Mouse (Mus musculus) frontal cortex, adult 2 months (tissue): Measurements from ENCODE around the gene Fads3. TPM values are rescaled to one million over a fixed set of nuclear protein-coding genes. Genes with fewer than 3 reads are reported as not detected.

Experiments used
- DNase-seq, 2 experiments: peaks; one replicate each; pipeline ENCODE4 v3.0.0; 2022; ENCODE audit warnings: low spot score in 1 of 2; ENCODE audit errors: extremely low spot score in 1 of 2
- polyA plus RNA-seq: library from polyadenylated mRNA; depleted of rRNA; stranded (reverse); fragments of >200 nt; gene quantifications from 2 replicates; pipeline ENCODE4 v1.2.3, GENCODE M21; 2012

The Fads3 gene
- polyA plus RNA-seq, 1 experiment: 28.4 TPM

- no peak for DNase-seq
Observed at GRCm38 (mm10) chr19:10065465-10066188, 24.3 kb downstream of the Fads3 start.

DNA sequence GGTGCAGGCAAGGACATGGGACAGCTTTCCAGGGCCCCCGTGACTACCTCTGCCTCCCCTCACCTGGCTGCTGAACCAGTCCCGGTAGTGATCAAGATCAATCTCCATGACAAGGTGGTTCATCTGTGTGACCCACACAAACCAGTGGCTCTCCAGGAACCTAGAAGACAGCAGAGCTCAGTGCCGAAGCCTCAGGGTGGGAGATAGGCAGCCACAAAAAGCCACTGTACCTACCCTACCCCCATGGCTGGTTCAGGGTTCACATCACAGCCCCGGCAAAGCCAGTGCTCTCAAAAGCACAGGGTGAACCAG is 24.8 kb downstream of the Fads3 start:
- no peak for DNase-seq

GRCm38 (mm10) chr19:10066502-10066901 is 25.1 kb downstream of the Fads3 start:
- no peak for DNase-seq

GRCm38 (mm10) chr19:10067701-10068100 is 26.3 kb downstream of the Fads3 start:
- DNase-seq: peak in 1 of 2 experiments; percentile 49

- no peak for DNase-seq
Observed at GRCm38 (mm10) chr19:10070186-10070980, 29.0 kb downstream of the Fads3 start.

GRCm38 (mm10) chr19:10071166-10071565 is 29.8 kb downstream of the Fads3 start:
- peak; percentile 41 to 57 for DNase-seq

- no peak for DNase-seq
Observed at GRCm38 (mm10) chr19:10071892-10072291, 30.5 kb downstream of the Fads3 start.

DNA sequence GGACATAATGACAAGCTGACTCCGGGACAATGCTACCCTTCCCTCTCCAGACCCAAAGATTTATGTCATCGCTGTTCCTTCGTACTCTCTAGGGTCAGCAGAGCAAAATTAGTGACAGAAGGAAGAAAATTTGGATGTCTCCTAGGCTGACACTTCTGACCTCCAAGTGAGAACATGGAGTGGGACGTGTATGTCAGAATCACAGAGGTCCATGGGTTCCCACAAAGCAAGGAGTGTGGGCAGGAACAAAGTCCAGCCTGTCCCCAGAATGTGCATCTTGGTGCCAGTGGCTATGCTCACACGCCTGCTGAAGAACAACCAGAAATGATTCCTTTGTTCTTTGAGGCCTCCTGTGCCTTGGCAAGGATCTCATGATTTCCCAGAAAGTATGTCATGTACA is 31.8 kb downstream of the Fads3 start:
- DNase-seq: no peak

DNA sequence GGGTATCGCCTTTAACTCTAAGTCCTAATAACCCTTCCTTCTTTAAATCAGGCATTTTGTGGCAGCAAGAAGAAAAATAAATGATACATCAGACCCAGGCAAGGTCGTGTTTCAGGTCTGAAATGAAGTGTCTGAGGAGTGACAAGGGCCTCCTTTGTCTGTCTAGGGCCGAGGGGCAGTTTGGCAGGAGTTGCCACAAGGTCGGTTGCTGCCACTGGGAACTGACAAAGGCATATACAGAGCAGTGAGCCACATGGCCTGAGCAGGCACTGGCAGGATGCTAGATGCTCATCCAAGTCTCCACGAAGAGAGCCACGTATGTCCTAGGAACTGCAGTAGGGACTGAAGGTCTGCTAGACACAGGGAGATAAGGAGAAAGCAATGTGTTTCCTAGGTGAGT is 37.0 kb downstream of the Fads3 start:
- DNase-seq: no peak

DNA sequence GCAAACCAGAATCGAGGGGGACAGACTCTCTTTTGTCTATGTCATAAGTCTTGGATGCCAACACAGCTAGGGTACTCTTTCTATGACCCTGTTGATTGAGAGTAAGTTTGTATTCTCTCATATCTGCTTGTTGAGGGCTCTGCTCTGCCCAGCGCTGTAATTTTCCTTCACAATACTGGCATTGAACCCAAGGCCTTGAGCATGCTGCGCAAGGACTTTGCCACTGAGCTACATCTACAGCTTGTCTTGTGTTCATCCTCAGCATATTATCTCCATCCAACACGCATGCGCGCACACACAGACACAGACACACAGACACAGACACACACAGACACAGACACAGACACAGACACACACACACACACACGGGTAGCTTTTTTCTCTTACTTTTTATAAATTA is 39.0 kb downstream of the Fads3 start:
- no peak for DNase-seq

GRCm38 (mm10) chr19:10082105-10082504 is 40.7 kb downstream of the Fads3 start:
- no peak for DNase-seq

DNA sequence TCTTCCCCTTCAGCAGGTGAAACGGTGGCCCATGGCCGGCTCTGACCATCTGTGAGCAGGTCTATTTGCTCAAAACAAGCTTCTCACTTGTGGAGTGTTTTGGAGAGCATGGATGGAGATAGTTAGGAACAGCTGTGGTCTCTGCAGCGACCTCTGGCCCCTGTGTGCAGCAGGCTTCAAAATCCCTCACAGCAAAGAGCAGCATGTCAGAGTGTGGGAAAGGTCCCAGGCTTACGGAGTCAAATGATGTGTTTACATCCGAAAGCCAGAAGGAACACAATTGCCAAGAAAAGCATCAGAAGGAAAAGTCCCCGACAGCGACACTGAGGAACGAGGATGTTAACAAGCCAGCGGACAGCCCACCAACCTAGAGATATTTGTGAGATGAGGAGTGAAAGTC is 44.1 kb downstream of the Fads3 start:
- no peak for DNase-seq

DNA sequence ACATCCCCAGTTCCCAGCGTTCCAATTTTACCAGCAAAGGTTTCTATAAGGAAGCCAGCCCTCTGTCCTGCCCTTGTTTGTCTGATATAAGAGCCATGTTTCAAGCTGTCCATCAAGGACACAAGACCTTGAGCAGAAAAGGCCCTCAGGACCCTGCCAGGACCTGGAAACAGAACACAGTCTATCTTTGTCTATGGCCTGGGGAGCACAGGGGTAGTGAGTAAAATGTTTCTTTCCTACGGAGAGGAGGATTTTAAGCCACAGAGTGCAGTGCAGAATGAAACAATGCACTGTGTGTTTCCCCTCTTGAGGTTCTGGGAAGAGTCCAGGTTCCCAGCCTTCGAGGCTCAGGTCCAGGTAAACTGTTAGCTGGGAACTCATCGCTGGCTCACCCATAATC is 45.6 kb downstream of the Fads3 start:
- DNase-seq: no peak

- no peak for DNase-seq
Observed at GRCm38 (mm10) chr19:10093829-10094228, 52.5 kb downstream of the Fads3 start.

- DNase-seq: no peak
Observed at GRCm38 (mm10) chr19:10094695-10095094, 53.3 kb downstream of the Fads3 start.

DNA sequence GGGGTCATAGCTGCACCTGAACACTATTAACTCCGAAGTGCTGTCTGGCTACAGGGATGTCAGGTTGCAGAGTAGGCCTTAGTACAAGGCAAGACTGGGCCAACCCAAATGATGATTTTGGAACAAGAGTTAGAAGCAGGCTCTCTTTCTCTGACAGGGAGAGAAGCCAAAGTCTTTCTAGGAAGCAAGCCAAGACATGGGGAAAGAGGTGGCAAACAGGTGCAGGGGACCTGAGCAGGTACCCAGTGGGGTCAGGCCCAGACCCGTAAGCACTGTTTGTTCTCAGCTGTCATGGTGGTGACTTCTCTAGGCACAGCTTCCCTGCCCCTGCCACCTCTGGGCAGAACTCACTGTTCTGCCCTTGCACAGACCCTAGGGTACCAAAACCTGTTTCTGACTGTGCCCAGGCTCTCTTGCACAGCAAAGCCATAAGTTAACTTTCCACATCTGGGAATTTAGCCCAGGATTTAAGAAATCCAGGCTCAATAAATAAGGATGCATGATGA is 55.1 kb downstream of the Fads3 start:
- no peak for DNase-seq

GRCm38 (mm10) chr19:10097826-10098225 is 56.5 kb downstream of the Fads3 start:
- DNase-seq: peak in 1 of 2 experiments; percentile 23

DNA sequence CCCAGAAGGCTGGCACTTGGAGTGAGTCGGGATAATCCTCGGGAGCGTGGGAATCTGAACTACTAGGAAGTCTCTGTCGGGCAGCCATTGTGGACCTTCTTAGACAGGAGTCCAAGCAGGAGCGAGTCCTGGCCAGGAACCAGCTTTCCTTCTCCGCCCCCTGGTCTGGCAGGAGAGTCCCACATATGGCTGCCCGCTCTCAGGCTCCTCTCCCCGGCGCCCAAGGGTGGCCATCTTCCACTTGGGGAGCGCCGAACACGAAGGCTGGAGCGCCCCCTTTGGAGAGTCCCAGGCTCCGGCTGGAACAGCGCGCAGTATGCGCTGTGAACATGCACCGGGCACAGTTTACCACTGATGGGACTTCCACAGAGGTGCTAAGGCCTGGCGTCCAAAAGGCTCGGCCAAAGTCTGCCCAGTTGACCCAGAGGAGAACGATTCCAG is 59.3 kb downstream of the Fads3 start:
- peak in 1 of 2 experiments; percentile 74 for DNase-seq

- peak; percentile 80 to 89 for DNase-seq
Observed at GRCm38 (mm10) chr19:10101341-10102053, 60.1 kb downstream of the Fads3 start, which contains the start of gene Fads2. Fads2 (minus strand) TSS chr19:10101746.

DNA sequence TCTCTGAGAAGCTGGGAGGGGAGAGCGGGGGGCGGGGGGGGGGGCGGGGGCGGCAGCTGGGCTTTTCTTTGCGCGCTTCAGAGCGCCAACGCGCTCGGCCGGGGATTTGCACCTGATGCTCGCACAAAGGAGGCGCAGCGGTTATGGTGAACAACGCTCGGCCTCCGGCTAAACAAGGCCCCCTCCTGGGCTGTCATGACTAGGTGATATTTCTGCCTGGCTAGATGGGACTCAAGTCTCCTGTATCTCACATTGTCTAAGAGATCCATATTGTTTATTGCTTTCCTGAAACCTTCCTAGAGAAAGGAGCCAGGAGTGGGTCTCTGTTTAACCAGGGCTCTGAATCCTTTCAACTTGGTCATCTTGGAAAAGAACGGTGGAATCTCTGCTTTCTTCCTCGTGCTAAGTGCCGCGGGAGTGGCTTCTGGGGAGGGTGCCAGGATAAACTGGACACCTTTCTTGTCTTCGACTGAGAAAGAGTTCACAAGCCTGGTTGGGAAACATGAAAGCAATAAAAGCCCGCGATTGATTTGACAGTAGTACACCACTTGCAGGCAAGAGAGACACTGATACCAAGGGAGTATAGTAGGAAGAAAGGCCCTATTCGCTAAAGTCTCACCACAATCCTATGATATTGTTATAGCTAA is 60.8 kb downstream of the Fads3 start:
- no peak for DNase-seq

- no peak for DNase-seq
Observed at GRCm38 (mm10) chr19:10104234-10104633, 62.9 kb downstream of the Fads3 start.
